Comparison of ENCODE assay signal across 8 mouse cellular contexts in genomic region chr8:123643330-123644051, GRCm38 (mm10). TPM values are rescaled to one million over a fixed set of nuclear protein-coding genes. Genes with fewer than 3 reads are reported as not detected.
DNase-seq lines count a peak whose midpoint lies in the region; ATAC-seq and TF ChIP-seq lines count a peak whose summit lies in the region.

No protein-coding gene starts in this region.

- peaks cover 15% of the 10 kb centered on the region for H3K4me1 ChIP-seq in embryonic facial prominence, embryonic 10.5 days
- 0 out of 2 replicates have a peak, but pooled peaks cover 4% of the 10 kb centered on the region for H3K4me1 ChIP-seq in heart, postnatal 0 days (ENCODE audit: control insufficient read depth, insufficient read depth)
- no peaks in the 10 kb centered on the region for H3K4me1 ChIP-seq in lung, adult 2 months (ENCODE audit: control insufficient read depth, insufficient read depth, low read length)

- H3K4me3 ChIP-seq in embryonic facial prominence, embryonic 10.5 days = peak overlapping the region; percentile 49
- H3K4me3 ChIP-seq in heart, postnatal 0 days (ENCODE audit: low read depth, low read length) = peak overlapping the region; percentile 21; the same call in 1 of the 2 replicates
- H3K4me3 ChIP-seq in lung, adult 2 months (replicated peaks; ENCODE audit: extremely low read depth, low read depth, low read length) = no peak overlapping the region

- 16% methylated on average over 25 of the region's 25 CpGs for WGBS in embryonic facial prominence, embryonic 10.5 days
- 20% methylated on average over 25 of the region's 25 CpGs for WGBS in heart, postnatal 0 days
- 17% methylated on average over 25 of the region's 25 CpGs for WGBS in lung, adult 2 months

- H3K36me3 ChIP-seq in embryonic facial prominence, embryonic 10.5 days (replicated peaks) = no peaks in the 10 kb centered on the region
- no peaks in the 10 kb centered on the region for H3K36me3 ChIP-seq in heart, postnatal 0 days (replicated peaks; ENCODE audit: control insufficient read depth, insufficient read depth, low read length)

- no peaks in the 10 kb centered on the region for H3K9me3 ChIP-seq in embryonic facial prominence, embryonic 10.5 days
- H3K9me3 ChIP-seq in heart, postnatal 0 days (replicated peaks; ENCODE audit: control insufficient read depth, low read length) = no peaks in the 10 kb centered on the region

- no peak for TF ChIP-seq EP300 in heart, postnatal 0 days (IDR thresholded peaks at IDR 0.05; ENCODE audit: low read depth)

- peaks cover 12% of the 10 kb centered on the region for H3K27me3 ChIP-seq in embryonic facial prominence, embryonic 10.5 days (replicated peaks; ENCODE audit: low read depth, poor library complexity, severe bottlenecking)
- H3K27me3 ChIP-seq in heart, postnatal 0 days (ENCODE audit: control insufficient read depth, insufficient read depth, low read length) = peaks cover 19% of the 10 kb centered on the region

- ATAC-seq in heart, postnatal 0 days (ENCODE audit: insufficient read depth, low read depth) = no peak

- H3K27ac ChIP-seq in embryonic facial prominence, embryonic 10.5 days (replicated peaks) = no peak overlapping the region
- H3K27ac ChIP-seq in heart, postnatal 0 days (ENCODE audit: low read depth) = no peak overlapping the region

- TF ChIP-seq POLR2A in lung, adult 2 months (IDR thresholded peaks at IDR 0.05; ENCODE audit: borderline replicate concordance, extremely low read depth, low read depth, low read length) = no peak

- H3K9ac ChIP-seq in heart, postnatal 0 days (replicated peaks; ENCODE audit: low read depth, low read length) = no peak overlapping the region

- peak; percentile 68 for DNase-seq in A20 (ENCODE audit: low read depth, low spot score)
- DNase-seq in Muller cell, postnatal 12 days (ENCODE audit: inconsistent ontology term) = peak; percentile 49
- DNase-seq in embryonic facial prominence, embryonic 10.5 days (ENCODE audit: low spot score) = peak; percentile 67
- DNase-seq in heart, postnatal 0 days (ENCODE audit: low spot score) = peak; percentile 52
- DNase-seq in kidney, postnatal 14 days = peak; percentile 68
- peak; percentile 38 for DNase-seq in lung, adult 2 months
- peak; percentile 91 for DNase-seq in retina, embryonic 14.5 days (ENCODE audit: low spot score)
- DNase-seq in ovary, postnatal 10 days (ENCODE audit: low spot score) = no peak

- TF ChIP-seq CTCF in heart, postnatal 0 days (IDR thresholded peaks at IDR 0.05; ENCODE audit: low read depth) = peak; percentile 60
- TF ChIP-seq CTCF in lung, adult 2 months (IDR thresholded peaks at IDR 0.05; ENCODE audit: insufficient read depth, low read length) = peak; percentile 41

- peak overlapping the region; percentile 48 for H3K4me2 ChIP-seq in heart, postnatal 0 days (ENCODE audit: low read depth, low read length)

RNA-seq across cellular contexts. Expression of gene Rhou, which starts 10.2 kb away (rescaled TPM):
- polyA plus RNA-seq in embryonic facial prominence, embryonic 10.5 days (2016; fragmentation: Nextera tagmentation; extraction: Ambion mirVana) = 6.2 and 6.3 TPM in 2 replicates
- 5.3 and 8.6 TPM in 2 replicates for total RNA-seq in heart, postnatal 0 days (2014; rRNA removed; ENCODE audit: low replicate concordance)
- polyA plus RNA-seq in heart, postnatal 0 days (2015; fragmentation: Nextera tagmentation; extraction: Ambion mirVana) = 2.5 and 2.8 TPM in 2 replicates
- 5.0 and 8.0 TPM in 2 replicates for polyA plus RNA-seq in lung, adult 2 months (2012; rRNA removed)
